Mouse (Mus musculus) embryonic facial prominence, embryonic 14.5 days (tissue): ENCODE data around the gene D630003M21Rik. TPM values are rescaled to one million over a fixed set of nuclear protein-coding genes. Genes with fewer than 3 reads are reported as not detected.

Experiments used
- ATAC-seq: fragments of 200-750 bp; cut with Nextera tagmentation; 2 replicates; pipeline ENCODE4 v1.8.0; 2017; ENCODE audit warnings: low read depth, moderate number of reproducible peaks, moderate TSS enrichment
- DNase-seq: peaks from one replicate; pipeline ENCODE4 v3.0.0-alpha.2; 2015; ENCODE audit warnings: low spot score
- H3K27ac ChIP-seq: fragments of 300-500 bp; sonication (generic); replicated peaks from 2 replicates; pipeline ENCODE4 v1.5.1; 2014; ENCODE audit warnings: low read depth, mild to moderate bottlenecking, low read length, moderate library complexity
- H3K27me3 ChIP-seq: fragments of 300-500 bp; sonication (generic); replicated peaks from 2 replicates; pipeline ENCODE4 v1.6.1; 2014; ENCODE audit warnings: low read length; ENCODE audit not compliant: control insufficient read depth, insufficient read depth
- H3K36me3 ChIP-seq: fragments of 300-500 bp; sonication (generic); 2 replicates; pipeline ENCODE4 v1.6.1; 2014; ENCODE audit warnings: low read length, mixed read lengths; ENCODE audit not compliant: control insufficient read depth, insufficient read depth
- H3K4me1 ChIP-seq: fragments of 300-500 bp; sonication (generic); 2 replicates; pipeline ENCODE4 v1.6.1; 2014; ENCODE audit warnings: antibody characterized with exemption, low read length; ENCODE audit not compliant: control insufficient read depth, insufficient read depth
- H3K4me2 ChIP-seq: fragments of 300-500 bp; sonication (generic); 2 replicates; pipeline ENCODE4 v1.6.1; 2014; ENCODE audit warnings: low read depth, mild to moderate bottlenecking, low read length, moderate library complexity, mixed read lengths
- H3K4me3 ChIP-seq: fragments of 300-500 bp; sonication (generic); 2 replicates; pipeline ENCODE4 v1.5.1; 2014; ENCODE audit warnings: low read depth, mild to moderate bottlenecking, low read length
- H3K9ac ChIP-seq: fragments of 300-500 bp; sonication (generic); 2 replicates; pipeline ENCODE4 v1.6.1; 2014; ENCODE audit warnings: low read depth, mild to moderate bottlenecking, low read length, moderate library complexity, mixed read lengths
- H3K9me3 ChIP-seq: fragments of 300-500 bp; sonication (generic); 2 replicates; pipeline ENCODE4 v1.6.1; 2016; ENCODE audit warnings: low read length; ENCODE audit not compliant: control insufficient read depth
- WGBS: fragments of 180-500 bp; shearing (Covaris S2); extraction: QIAGEN DNeasy Blood & Tissue Kit; methylation state at CpG from one replicate; pipeline ENCODE4 v1.1.7; 2014; 5-methylcytosine and 5-hydroxymethylcytosine counted together
- polyA plus RNA-seq: library from polyadenylated mRNA; unstranded; fragments of >200 nt; fragmentation: Nextera tagmentation; extraction: Ambion mirVana; gene quantifications from 2 replicates; pipeline ENCODE4 v1.2.1, GENCODE M21; 2014

Gene D630003M21Rik
- polyA plus RNA-seq, 1 experiment from 2014 or later = 5.4 TPM

DNA sequence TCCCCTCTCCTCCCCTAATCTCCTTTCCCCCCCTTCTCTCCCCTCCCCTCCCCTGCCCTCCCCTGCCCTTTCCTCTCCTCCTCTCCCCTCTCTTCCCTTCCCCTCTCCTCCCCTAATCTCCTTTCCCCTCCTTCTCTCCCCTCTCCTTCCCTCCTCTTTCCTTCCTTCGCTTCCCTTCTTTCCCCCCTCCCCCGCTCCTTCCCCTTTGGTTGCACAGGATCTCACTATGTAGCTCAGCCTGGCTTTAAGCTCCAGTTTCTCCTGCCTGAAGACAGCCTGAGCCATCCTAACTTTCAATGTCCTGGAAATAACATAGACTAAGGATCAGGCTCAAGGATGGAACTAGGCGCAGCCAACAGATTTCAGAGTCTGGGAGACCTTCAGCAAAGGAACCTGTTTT, 85.2 kb downstream of the D630003M21Rik start:
- Histone ChIP-seq H3K4me1 (peaks cover 18% of the 10 kb centered on the region), H3K27me3 (peaks cover 11% of the 10 kb centered on the region), H3K4me2 (no peak overlapping the region; the same call in 1 of the 2 replicates), H3K9ac (no peak overlapping the region), H3K27ac (no peak overlapping the region), H3K36me3 (no peaks in the 10 kb centered on the region), H3K9me3 (no peaks in the 10 kb centered on the region), H3K4me3 (no peak overlapping the region)
- DNase-seq = no peak
- no peak for ATAC-seq
- 46% methylated on average over 3 of the region's 3 CpGs for WGBS

DNA sequence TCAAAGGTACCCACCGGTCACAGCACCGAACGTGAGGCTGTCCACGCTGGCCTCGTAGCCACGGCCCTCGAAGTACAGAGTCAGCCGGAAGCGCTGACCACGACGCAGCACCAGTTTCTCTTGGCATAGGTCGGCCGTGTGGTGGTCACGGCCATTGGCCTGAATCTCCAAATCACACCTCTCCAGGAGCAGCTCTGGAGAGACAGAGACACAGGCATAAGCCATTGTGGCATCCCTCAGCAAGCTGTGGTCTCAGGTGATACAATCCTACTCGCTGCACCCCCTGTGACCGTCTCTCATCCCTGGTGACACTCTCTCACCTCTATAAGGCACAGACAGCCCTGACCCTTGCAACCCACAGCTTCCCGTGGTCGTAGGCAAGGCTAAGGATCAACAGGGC, 86.0 kb downstream of the D630003M21Rik start:
- WGBS = 75% methylated on average over 17 of the region's 18 CpGs
- H3K27ac ChIP-seq = no peak overlapping the region
- H3K4me1 ChIP-seq = peaks cover 18% of the 10 kb centered on the region
- no peak overlapping the region for H3K4me3 ChIP-seq
- no peak overlapping the region for H3K4me2 ChIP-seq
- H3K9me3 ChIP-seq = no peaks in the 10 kb centered on the region
- peaks cover 11% of the 10 kb centered on the region for H3K27me3 ChIP-seq
- DNase-seq (no peak), ATAC-seq (no peak)
- no peak overlapping the region for H3K9ac ChIP-seq
- no peaks in the 10 kb centered on the region for H3K36me3 ChIP-seq

DNA sequence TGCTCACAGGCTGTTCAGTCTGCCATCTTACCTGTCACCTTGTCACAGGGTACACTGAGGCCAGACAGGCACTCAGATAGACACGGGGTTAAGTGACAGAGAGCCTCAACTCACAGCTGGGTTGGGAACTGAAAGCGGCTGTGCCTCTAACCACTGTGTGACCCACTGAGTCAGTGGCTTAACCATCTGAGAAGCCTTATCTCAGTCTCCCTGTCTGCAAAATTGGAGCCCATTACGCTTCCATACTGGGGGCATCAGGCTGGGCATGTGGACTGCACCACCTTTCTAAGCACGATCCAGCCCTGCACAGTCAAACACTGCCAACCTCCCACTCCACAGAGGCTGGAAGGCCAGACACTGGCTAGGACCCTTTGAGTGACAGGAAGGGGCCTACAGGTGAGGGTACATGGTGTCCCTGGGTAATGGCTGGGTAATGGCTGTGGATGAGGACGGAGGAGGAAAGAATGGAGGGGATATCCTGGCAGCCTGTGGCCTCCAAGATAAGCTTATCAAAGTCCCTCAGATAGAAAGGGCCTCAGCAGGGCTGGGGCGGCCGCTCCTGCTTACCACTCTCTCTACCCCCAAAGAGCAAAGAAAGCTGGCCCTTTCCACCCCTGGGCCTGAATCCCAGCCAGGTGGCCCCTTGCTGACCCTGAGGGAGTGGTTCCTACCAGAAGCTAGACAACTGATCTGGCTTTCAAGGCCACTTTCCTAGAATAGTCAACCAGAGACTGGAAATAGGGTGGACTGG, 87.2 kb downstream of the D630003M21Rik start:
- Histone ChIP-seq H3K36me3 (no peaks in the 10 kb centered on the region), H3K9ac (no peak overlapping the region), H3K27me3 (peaks cover 11% of the 10 kb centered on the region), H3K4me3 (no peak overlapping the region), H3K27ac (no peak overlapping the region), H3K4me1 (peaks cover 18% of the 10 kb centered on the region), H3K9me3 (no peaks in the 10 kb centered on the region), H3K4me2 (no peak overlapping the region)
- 75% methylated on average over 7 of the region's 7 CpGs for WGBS
- ATAC-seq (no peak), DNase-seq (no peak)

DNA sequence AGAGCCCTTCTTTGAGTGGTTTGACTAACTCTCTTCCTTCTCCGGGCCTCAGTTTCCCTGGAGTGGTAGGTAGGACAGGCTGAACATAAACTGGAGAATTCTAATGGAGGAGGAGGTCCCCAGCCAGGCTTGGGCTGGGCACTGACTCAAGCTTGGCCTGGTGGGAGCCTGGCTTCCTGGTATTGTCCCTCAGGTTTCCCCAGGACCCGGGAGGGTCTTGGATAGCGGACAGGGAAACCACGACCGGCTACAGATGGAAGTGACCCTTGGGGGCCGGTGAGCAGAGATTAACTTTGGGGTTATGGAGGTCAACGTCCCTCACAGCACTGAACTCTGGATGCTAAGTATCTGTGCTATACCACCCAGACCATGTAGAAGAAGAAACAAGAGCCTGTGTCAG, 87.8 kb downstream of the D630003M21Rik start:
- WGBS = 70% methylated on average over 7 of the region's 7 CpGs
- Histone ChIP-seq H3K9ac (no peak overlapping the region), H3K27me3 (peaks cover 11% of the 10 kb centered on the region), H3K27ac (no peak overlapping the region), H3K4me3 (no peak overlapping the region), H3K9me3 (no peaks in the 10 kb centered on the region), H3K4me1 (peaks cover 17% of the 10 kb centered on the region), H3K36me3 (no peaks in the 10 kb centered on the region), H3K4me2 (no peak overlapping the region)
- DNase-seq (no peak), ATAC-seq (no peak)

DNA sequence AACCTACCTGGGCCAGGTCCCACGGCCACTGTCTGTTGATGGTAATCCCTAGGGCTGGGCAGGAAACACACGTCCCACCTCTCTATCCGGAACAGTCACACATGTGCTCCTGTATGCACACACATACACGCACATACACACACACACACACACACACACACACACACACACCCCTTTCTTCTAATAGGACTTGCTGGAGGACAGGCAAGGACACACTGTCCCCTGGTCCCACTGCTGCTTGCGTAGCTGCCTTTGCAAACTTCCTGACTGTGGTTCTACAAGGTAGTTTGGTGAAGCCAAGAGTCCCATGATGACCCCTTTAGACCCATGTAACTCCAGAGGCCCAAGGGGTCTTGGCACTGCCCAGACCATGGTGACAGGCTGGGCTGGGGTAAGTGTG, 88.4 kb downstream of the D630003M21Rik start:
- no peak for ATAC-seq
- Histone ChIP-seq H3K36me3 (no peaks in the 10 kb centered on the region), H3K27me3 (peaks cover 4% of the 10 kb centered on the region), H3K4me2 (no peak overlapping the region), H3K4me1 (peaks cover 15% of the 10 kb centered on the region), H3K27ac (peak overlapping the region; percentile 69), H3K9ac (no peak overlapping the region), H3K9me3 (no peaks in the 10 kb centered on the region), H3K4me3 (no peak overlapping the region)
- no peak for DNase-seq
- 87% methylated on average over 5 of the region's 5 CpGs for WGBS

GRCm38 (mm10) chr2:158139628-158140027, 89.4 kb downstream of the D630003M21Rik start:
- H3K9ac ChIP-seq = no peak overlapping the region

DNA sequence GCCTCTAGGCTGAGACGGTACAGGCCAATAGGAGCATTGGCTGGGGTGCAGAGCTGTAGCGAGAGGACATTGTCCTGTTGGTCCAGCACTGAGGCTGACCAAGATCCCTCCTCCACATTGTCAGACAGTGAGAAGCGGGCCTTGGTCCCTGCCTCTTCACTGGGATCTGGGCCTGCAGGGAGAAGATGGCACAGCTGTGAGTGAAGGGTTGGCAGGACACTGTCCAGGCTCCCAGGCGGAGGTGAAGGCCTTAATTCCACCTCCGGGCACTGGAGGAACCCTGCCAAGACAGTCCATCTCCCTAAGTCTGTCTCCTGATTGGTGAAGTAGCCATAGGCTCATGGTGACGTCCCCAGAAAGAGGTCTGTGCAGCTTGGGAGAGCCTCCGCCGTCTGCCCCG, 90.2 kb downstream of the D630003M21Rik start:
- ATAC-seq (no peak), DNase-seq (no peak)
- Histone ChIP-seq H3K4me2 (no peak overlapping the region), H3K4me3 (no peak overlapping the region), H3K36me3 (no peaks in the 10 kb centered on the region), H3K9ac (no peak overlapping the region), H3K27me3 (no peaks in the 10 kb centered on the region), H3K4me1 (peaks cover 15% of the 10 kb centered on the region), H3K27ac (peak overlapping the region; percentile 69), H3K9me3 (no peaks in the 10 kb centered on the region)
- 90% methylated on average over 9 of the region's 9 CpGs for WGBS

More at GRCm38 (mm10) chr2:158139628-158140027, 89.4 kb downstream of the D630003M21Rik start:
- Histone ChIP-seq H3K27ac (peak overlapping the region; percentile 69), H3K9me3 (no peaks in the 10 kb centered on the region), H3K27me3 (no peaks in the 10 kb centered on the region), H3K4me1 (peaks cover 15% of the 10 kb centered on the region), H3K4me2 (no peak overlapping the region), H3K4me3 (no peak overlapping the region), H3K36me3 (no peaks in the 10 kb centered on the region)
- DNase-seq (peak; percentile 93), ATAC-seq (peak; percentile 88)
- 22% methylated on average over 7 of the region's 7 CpGs for WGBS

GRCm38 (mm10) chr2:158137771-158138170, 91.3 kb downstream of the D630003M21Rik start:
- Histone ChIP-seq H3K4me2 (no peak overlapping the region), H3K27ac (no peak overlapping the region), H3K4me1 (peaks cover 10% of the 10 kb centered on the region), H3K27me3 (no peaks in the 10 kb centered on the region), H3K36me3 (no peaks in the 10 kb centered on the region), H3K9me3 (no peaks in the 10 kb centered on the region), H3K9ac (no peak overlapping the region), H3K4me3 (no peak overlapping the region)
- DNase-seq (no peak), ATAC-seq (no peak)
- 78% methylated on average over 12 of the region's 12 CpGs for WGBS

DNA sequence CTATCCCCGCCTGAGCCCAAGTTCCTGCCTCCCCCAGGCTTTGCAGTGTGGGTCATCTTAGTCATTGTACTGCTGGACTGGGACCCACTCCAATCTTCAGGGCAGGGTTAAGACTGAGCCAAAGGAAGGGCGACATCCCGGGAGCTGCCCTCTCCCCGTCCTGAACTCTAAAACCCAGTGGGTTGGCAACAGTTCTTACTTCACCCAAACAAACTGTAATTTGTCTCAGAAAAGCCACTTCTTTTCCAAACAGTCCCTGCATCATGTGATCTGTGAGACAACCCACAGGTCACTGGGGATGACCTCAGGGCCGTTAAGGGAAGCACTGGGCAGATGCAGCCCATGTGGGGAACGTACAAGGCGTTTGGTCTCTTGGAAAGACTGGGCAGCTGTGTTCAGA, 92.8 kb downstream of the D630003M21Rik start:
- H3K4me1 ChIP-seq = peaks cover 10% of the 10 kb centered on the region
- H3K4me2 ChIP-seq = no peak overlapping the region
- H3K9me3 ChIP-seq = no peaks in the 10 kb centered on the region
- no peak overlapping the region for H3K9ac ChIP-seq
- H3K27ac ChIP-seq = peak overlapping the region; percentile 25; the same call in 1 of the 2 replicates
- ATAC-seq (no peak), DNase-seq (no peak)
- WGBS = 52% methylated on average over 7 of the region's 7 CpGs
- no peaks in the 10 kb centered on the region for H3K27me3 ChIP-seq
- H3K4me3 ChIP-seq = no peak overlapping the region
- H3K36me3 ChIP-seq = no peaks in the 10 kb centered on the region
